9 mouse cellular contexts compared by ENCODE assay signal in genomic region chr8:116364172-116364571, GRCm38 (mm10).
A peak's percentile ranks its signal among the peaks of the same experiment; 100 is the strongest.
DNase-seq lines count a peak whose midpoint lies in the region; ATAC-seq lines count a peak whose summit lies in the region.
"Had no signal": no experiment of that assay in that cellular context is flagged by ENCODE, and none has a peak within 500 bp of the region (broad histone marks: within the 10 kb centered on the region; RNA-seq: fewer than 3 reads in every experiment).

No protein-coding gene starts in this region.

- ATAC-seq in hindbrain, embryonic 14.5 days (ENCODE audit: low FRiP score) = no peak
- ATAC-seq in hindbrain, embryonic 13.5 days (ENCODE audit: low FRiP score) = no peak
- ATAC-seq in kidney, embryonic 15.5 days (replicated peaks; ENCODE audit: low FRiP score) = peak; percentile 69
- no peak for ATAC-seq in granulocyte monocyte progenitor cell, adult 5-6 weeks (replicated peaks; ENCODE audit: poor library complexity, severe bottlenecking)

- no peaks in the 10 kb centered on the region for H3K4me1 ChIP-seq in hindbrain, embryonic 14.5 days (replicated peaks; ENCODE audit: control insufficient read depth, insufficient read depth, low read length)
- peaks cover 6% of the 10 kb centered on the region; the same call in 1 of the 2 replicates for H3K4me1 ChIP-seq in hindbrain, embryonic 13.5 days (replicated peaks)
- 0 out of 2 replicates have a peak, but pooled peaks cover 8% of the 10 kb centered on the region for H3K4me1 ChIP-seq in kidney, embryonic 15.5 days

- no peaks in the 10 kb centered on the region for H3K27me3 ChIP-seq in hindbrain, embryonic 14.5 days (ENCODE audit: control insufficient read depth, insufficient read depth, low read length)
- peaks cover 5% of the 10 kb centered on the region; the same call in 1 of the 2 replicates for H3K27me3 ChIP-seq in hindbrain, embryonic 13.5 days
- H3K27me3 ChIP-seq in kidney, embryonic 15.5 days = no peaks in the 10 kb centered on the region

- H3K9me3 ChIP-seq in hindbrain, embryonic 14.5 days (ENCODE audit: control insufficient read depth, low read length) = no peaks in the 10 kb centered on the region
- no peaks in the 10 kb centered on the region for H3K9me3 ChIP-seq in hindbrain, embryonic 13.5 days
- no peaks in the 10 kb centered on the region for H3K9me3 ChIP-seq in kidney, embryonic 15.5 days (replicated peaks)

- H3K4me2 ChIP-seq in hindbrain, embryonic 14.5 days (replicated peaks) = no peak overlapping the region
- no peak overlapping the region for H3K4me2 ChIP-seq in hindbrain, embryonic 13.5 days
- no peak overlapping the region for H3K4me2 ChIP-seq in kidney, embryonic 15.5 days

- peak; percentile 54 for DNase-seq in hindbrain, embryonic 14.5 days (ENCODE audit: low spot score)
- peak; percentile 34 for DNase-seq in Muller cell, postnatal 12 days (ENCODE audit: inconsistent ontology term)
- peak; percentile 52 to 57 for DNase-seq in cerebellum, adult 18-20 months
- no peak for DNase-seq in ovary, postnatal 14 days (ENCODE audit: low spot score)
- DNase-seq in adrenal gland, postnatal 25 days = no peak
- DNase-seq: heart, adult 18-20 months had no signal

- no peak overlapping the region for H3K27ac ChIP-seq in hindbrain, embryonic 14.5 days
- H3K27ac ChIP-seq in hindbrain, embryonic 13.5 days = no peak overlapping the region
- H3K27ac ChIP-seq in kidney, embryonic 15.5 days = 0 out of 2 replicates have a peak overlapping the region, but pooled peaks have one; percentile 0

- H3K36me3 ChIP-seq in hindbrain, embryonic 14.5 days (replicated peaks; ENCODE audit: control insufficient read depth, insufficient read depth) = no peaks in the 10 kb centered on the region
- no peaks in the 10 kb centered on the region for H3K36me3 ChIP-seq in hindbrain, embryonic 13.5 days
- no peaks in the 10 kb centered on the region for H3K36me3 ChIP-seq in kidney, embryonic 15.5 days

- WGBS in hindbrain, embryonic 14.5 days = 81% methylated on average over 2 of the region's 2 CpGs
- whole genome bisulfite sequencing in hindbrain, embryonic 13.5 days = 77% methylated on average over 2 of the region's 2 CpGs
- WGBS in kidney, embryonic 15.5 days = 62% methylated on average over 2 of the region's 2 CpGs

- no peak overlapping the region for H3K4me3 ChIP-seq in hindbrain, embryonic 14.5 days (replicated peaks; ENCODE audit: low read length)
- H3K4me3 ChIP-seq in hindbrain, embryonic 13.5 days = no peak overlapping the region
- no peak overlapping the region for H3K4me3 ChIP-seq in kidney, embryonic 15.5 days (replicated peaks)

- H3K9ac ChIP-seq in hindbrain, embryonic 14.5 days = no peak overlapping the region
- no peak overlapping the region for H3K9ac ChIP-seq in hindbrain, embryonic 13.5 days
- no peak overlapping the region for H3K9ac ChIP-seq in kidney, embryonic 15.5 days

Comparison
In these comparisons a context has a peak if more than half of its experiments do, and no peak if none do; other contexts are left out.
1. DNase-seq: peak in hindbrain, embryonic 14.5 days (single experiment), Muller cell, postnatal 12 days (single experiment) and cerebellum, adult 18-20 months (2 of 2); none in ovary, postnatal 14 days (single experiment) and adrenal gland, postnatal 25 days (single experiment).